Mouse (Mus musculus) thymus, postnatal 25 days (tissue): Measurements from ENCODE around the gene Ndc1.
A peak's percentile ranks its signal among the peaks of the same experiment; 100 is the strongest.
"Not testable (repeated sequence)": the region's sequence is repeated elsewhere in the genome, so short reads cannot be mapped to it uniquely, and the experiment has no call there.

Experiments
- DNase-seq: peaks from one replicate; pipeline ENCODE4 v3.0.0; 2022

Gene Ndc1

GRCm38 (mm10) chr4:107367567-107368314 lies at the start of gene Ndc1:
Ndc1 (plus strand) TSS chr4:107367784.
- peak; percentile 88 for DNase-seq

GRCm38 (mm10) chr4:107318646-107319045 lies 48.9 kb upstream of the Ndc1 start:
- no peak for DNase-seq

DNA sequence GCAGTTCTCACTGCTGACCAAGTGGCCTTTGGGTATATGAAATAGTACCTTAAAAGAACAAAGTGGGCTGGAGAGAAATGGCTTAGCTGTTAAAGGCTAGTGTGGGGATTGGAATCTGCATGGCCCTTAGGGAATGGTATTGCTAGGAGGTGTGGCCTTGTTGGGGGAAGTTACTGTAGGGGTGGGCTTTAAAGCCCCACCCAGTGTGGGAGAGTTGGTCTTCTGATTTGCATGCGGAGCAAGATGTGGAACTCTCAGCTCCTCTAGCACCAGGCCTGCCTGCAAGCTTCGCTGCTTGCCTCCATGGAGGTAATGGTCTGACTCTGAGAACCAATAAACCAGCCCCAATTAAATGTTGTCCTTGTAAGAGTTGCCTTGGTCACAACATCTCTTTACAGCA lies 46.5 kb upstream of the Ndc1 start:
- DNase-seq, result no peak

- DNase-seq, result no peak
Measured at GRCm38 (mm10) chr4:107323113-107323512, 44.5 kb upstream of the Ndc1 start.

DNA sequence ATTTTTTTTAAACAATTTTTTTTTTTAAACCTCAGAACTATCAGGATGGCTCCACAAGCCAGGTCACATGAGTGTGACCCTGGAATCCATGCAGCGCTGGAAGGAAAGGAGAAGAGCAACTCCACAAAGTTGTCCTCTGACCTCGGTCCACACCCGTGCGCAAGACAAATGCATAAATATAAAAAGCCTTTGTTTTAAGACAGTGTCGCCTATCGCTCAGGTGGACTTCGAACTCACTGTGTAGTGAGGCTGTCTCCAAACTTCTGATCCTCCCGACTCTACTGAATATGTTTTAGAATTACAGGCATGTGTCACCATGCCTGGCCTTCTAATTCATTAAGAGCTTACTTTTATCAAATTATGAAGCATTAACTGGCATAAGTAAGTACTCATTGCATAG lies 39.1 kb upstream of the Ndc1 start:
- no peak for DNase-seq

GRCm38 (mm10) chr4:107333514-107333913 lies 34.1 kb upstream of the Ndc1 start:
- DNase-seq, result peak; percentile 42

- DNase-seq, result no peak
Measured at GRCm38 (mm10) chr4:107336356-107336755, 31.2 kb upstream of the Ndc1 start.

DNA sequence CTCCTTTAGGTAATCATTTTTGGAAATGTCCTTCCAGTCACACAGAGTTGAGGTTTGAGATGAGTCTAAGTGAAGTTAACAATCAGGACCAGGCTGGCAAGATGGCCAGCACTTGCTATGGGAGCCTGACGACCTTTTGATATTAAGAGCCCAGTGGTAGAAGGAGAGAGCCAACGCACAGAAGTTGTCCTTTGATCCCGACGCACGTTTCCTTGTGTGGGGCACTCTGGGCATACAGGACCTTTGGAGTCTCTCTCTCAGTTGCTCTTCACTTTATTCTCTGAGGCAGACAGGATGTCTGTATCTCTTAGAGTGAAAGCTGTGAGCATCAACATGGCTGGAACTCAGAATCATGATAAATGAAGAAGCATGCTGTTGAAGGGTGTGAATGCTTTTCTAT lies 30.1 kb upstream of the Ndc1 start:
- DNase-seq, result no peak

- no peak for DNase-seq
Measured at GRCm38 (mm10) chr4:107341354-107341753, 26.2 kb upstream of the Ndc1 start.

GRCm38 (mm10) chr4:107344612-107345011 lies 23.0 kb upstream of the Ndc1 start:
- DNase-seq, result no peak

DNA sequence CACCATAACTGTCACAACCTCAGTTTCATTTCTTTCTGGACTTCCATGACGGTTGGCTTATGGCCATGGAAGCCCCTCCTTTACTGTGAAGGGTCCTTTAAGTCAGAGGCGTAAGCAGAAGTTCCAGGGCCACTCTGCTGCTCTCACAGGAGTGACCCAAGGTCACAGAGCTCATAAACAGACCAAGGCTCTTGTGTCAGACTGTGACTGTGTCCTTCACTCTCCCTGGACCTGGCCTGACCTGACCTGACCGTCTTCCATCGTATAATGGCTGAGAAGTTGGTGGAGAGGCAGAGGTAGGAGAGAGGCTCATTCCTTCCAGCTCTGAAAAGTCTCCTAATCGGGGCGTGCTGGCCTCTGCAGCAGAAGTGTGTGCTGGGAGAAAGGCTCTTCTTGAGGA lies 20.4 kb upstream of the Ndc1 start:
- no peak for DNase-seq

DNA sequence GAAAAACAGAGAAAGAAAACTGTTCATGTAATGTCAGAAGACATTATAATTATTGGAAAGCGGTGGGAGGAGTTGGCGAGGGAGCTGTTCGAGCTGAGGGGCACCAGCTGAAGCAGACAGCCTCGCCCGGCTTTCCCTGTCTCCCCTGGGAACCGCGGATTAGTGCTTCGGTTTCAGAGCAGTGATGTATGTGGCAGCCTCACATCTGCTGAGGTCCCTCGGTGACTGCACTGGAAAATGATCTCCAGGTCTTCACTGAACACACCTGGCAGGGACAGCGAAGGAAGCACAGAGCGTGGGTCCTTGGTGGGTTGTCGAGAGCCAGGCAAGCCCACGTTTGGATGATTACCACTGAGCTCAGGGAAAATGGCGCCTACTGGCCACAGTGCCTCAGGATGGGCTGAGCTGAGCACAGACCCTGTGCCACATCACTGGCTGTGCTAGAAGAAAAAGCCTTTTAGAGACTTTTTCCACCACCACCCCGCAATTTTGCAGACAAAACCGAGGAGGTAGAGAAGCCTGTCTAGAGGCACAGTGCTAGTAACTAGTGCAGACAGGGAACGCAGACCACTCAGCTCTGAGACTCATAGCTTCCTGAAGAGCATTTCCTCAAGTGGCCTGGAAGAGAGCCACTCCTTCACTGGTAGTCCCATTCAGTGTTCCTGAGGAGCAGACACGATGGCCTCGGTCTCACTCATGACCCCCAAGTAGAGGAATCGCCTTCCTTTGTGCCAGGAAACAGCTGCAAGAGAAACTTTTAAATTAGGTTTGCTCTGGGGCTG lies 18.9 kb upstream of the Ndc1 start:
- no peak for DNase-seq

GRCm38 (mm10) chr4:107349311-107350008 lies 18.1 kb upstream of the Ndc1 start:
- peak; percentile 50 for DNase-seq

DNA sequence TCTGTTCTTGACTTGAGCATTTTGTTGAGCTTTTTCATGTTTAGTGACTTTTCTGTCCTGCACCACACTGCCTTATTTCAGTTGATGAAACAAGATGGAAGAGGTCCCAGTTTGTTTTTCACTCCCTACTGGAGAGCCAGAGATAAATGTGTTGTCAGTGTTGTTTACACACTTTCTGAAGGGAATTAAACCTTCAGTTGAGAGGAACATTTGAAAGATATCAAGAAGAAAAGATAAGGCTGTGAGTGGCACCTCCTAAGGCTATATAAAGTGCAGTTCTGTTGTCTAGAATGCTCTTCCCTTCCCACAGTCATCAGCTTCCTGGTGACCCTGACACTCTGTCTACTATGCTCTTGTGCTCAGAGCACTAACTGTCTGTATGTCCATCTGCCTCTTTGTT lies 16.2 kb upstream of the Ndc1 start:
- DNase-seq, result no peak

- DNase-seq, result no peak
Measured at GRCm38 (mm10) chr4:107353612-107354011, 14.0 kb upstream of the Ndc1 start.

DNA sequence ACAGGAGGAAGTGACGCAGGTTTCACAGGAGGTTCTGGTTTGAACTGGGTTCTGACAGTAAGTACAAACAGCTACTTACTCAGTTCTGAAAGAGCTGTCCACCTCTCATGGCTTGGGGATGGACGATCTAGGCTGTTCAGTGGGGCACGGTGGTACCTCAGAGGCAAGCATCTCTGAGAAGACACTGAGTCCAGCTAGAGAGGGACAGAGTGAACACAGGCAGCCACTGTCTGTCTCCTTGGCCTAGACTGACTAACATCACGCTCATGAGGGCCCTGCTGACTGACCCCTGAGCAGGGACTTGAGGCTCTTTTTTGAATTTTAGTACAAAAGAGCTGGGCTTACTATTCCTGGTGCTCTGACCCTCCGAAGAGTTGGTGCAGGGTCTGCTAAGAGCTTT lies 13.5 kb upstream of the Ndc1 start:
- no peak for DNase-seq

DNA sequence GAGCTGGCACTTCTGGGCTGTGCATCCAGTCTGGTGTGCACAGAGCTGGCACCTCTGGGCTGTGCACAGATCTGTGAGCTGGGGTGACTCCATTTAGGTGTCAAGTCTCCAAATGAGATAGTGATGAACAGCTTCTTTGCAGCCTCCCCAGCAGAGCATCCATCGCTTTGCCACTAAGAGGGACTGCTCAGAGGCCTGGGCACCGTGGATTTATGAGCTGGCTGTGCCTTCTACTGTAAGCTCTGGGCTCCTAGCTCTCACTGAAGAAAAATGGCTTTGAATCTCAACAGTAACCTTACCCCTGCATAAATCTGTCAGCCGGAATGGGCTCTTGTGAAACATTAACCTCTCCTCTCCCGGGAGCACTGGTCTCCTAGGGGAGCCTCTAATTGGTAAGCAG lies 13.0 kb upstream of the Ndc1 start:
- no peak for DNase-seq

DNA sequence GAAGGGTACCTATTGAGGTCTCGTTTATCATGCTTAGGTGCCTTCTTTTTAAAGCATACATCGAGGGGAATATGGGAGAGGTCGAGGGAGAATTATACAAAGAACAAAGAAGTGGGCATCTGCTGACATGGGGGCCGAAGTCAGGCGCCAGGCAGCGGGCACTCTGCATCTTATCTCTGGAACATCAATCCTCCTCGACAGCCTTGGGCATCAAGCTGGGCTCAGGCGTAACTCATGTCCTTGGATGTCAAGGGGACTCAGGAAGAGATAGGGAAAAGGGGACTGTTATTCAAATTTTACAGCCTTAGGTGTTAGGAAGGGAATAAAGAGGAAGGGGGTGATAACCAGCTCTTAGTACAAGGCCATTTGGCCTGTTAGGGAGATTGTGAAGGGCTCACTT lies 10.4 kb upstream of the Ndc1 start:
- not testable (repeated sequence) for DNase-seq

GRCm38 (mm10) chr4:107358460-107358859 lies 9.1 kb upstream of the Ndc1 start:
- no peak for DNase-seq

GRCm38 (mm10) chr4:107360457-107361145 lies 7.0 kb upstream of the Ndc1 start:
- DNase-seq, result no peak

GRCm38 (mm10) chr4:107362755-107363154 lies 4.8 kb upstream of the Ndc1 start:
- DNase-seq, result no peak

DNA sequence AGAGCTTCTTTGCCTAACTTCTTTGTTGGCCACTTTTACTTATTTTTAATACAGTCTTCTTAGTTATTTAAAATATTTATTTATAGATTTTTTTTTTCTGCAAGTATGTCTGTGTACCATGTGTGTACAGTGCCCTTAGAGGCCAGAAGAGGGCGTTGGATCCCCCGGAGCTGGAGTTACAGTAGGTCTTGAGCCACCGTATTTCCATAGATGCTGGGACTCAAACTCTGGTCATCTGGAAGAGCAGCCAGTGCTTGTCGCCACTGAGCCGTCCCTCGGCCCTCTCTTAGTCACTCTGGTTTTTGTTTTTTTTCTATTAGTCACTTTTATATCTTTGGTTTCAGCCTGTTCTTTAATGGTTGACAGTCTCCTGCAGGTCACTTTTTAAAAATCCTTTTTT lies 4.0 kb upstream of the Ndc1 start:
- no peak for DNase-seq

- no peak for DNase-seq
Measured at GRCm38 (mm10) chr4:107364190-107364639, 3.4 kb upstream of the Ndc1 start.
